Mouse (Mus musculus) thymus, adult 2 months (tissue): ENCODE results near the gene Rpl9-ps6. TPM values are rescaled to one million over a fixed set of nuclear protein-coding genes. Genes with fewer than 3 reads are reported as not detected.

Source experiments
- DNase-seq: peaks from one replicate; pipeline ENCODE4 v3.0.0; 2021
- H3K27ac ChIP-seq: fragments of 200-500 bp; 2 replicates; pipeline ENCODE4 v1.5.1; 2012; ENCODE audit warnings: low read length, control low read depth; ENCODE audit not compliant: control insufficient read depth, insufficient read depth
- H3K27me3 ChIP-seq: fragments of 200-500 bp; 2 replicates; pipeline ENCODE4 v1.6.1; 2012; ENCODE audit warnings: mild to moderate bottlenecking, low read length, moderate library complexity, mixed read lengths; ENCODE audit not compliant: control insufficient read depth, insufficient read depth
- H3K36me3 ChIP-seq: fragments of 200-500 bp; 2 replicates; pipeline ENCODE4 v1.6.1; 2012; ENCODE audit warnings: mild to moderate bottlenecking, low read length, moderate library complexity; ENCODE audit not compliant: control insufficient read depth, insufficient read depth
- H3K4me1 ChIP-seq: fragments of 200-500 bp; replicated peaks from 2 replicates; pipeline ENCODE4 v1.6.1; 2012; ENCODE audit warnings: low read length; ENCODE audit not compliant: control insufficient read depth, insufficient read depth
- H3K4me3 ChIP-seq: fragments of 200-500 bp; 2 replicates; pipeline ENCODE4 v1.5.1; 2012; ENCODE audit warnings: mild to moderate bottlenecking, low read length, control low read depth, moderate library complexity; ENCODE audit not compliant: control insufficient read depth, insufficient read depth
- CTCF ChIP-seq: fragments of 200-500 bp; IDR thresholded peaks from 2 replicates; pipeline ENCODE4 v1.5.1; 2012; ENCODE audit warnings: mild to moderate bottlenecking, control low read depth, low read length, moderate library complexity, borderline replicate concordance; ENCODE audit not compliant: control insufficient read depth, poor library complexity, insufficient read depth; ENCODE audit errors: extremely low read depth
- POLR2A ChIP-seq: fragments of 200-500 bp; IDR thresholded peaks from 2 replicates; pipeline ENCODE4 v1.6.1; 2012; ENCODE audit warnings: mild to moderate bottlenecking, low read length, control low read depth, moderate library complexity; ENCODE audit not compliant: control insufficient read depth, poor library complexity, insufficient read depth; ENCODE audit errors: extremely low read depth
- WGBS: fragments of 180-500 bp; shearing (Covaris S2); methylation state at CpG from one replicate; pipeline ENCODE4 v1.1.7; 2018; 5-methylcytosine and 5-hydroxymethylcytosine counted together
- polyA plus RNA-seq: library from polyadenylated mRNA; depleted of rRNA; stranded (reverse); fragments of >200 nt; gene quantifications from 2 replicates; pipeline ENCODE4 v1.2.3, GENCODE M21; 2012; rRNA removed

Gene Rpl9-ps6
- 8.0 and 10.4 TPM in 2 replicates for polyA plus RNA-seq

DNA sequence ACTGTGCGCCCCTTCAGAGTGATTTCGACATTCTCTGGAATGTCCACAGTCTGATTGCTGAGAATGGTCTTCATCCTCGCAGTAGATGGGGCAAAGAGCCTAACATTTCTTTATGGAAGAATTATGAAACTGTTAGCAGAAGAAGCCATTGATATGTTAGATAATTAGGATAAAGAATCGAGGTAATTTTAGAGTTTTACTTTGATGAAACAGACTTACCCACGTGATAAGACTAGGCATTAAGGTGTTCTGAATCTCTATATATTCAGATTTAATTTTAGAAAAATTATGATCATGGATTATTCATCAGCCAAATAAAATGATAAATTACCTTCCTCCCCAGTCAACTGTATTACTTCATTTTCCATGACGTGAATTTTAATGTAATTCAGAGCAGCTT, at the start of gene Rpl9-ps6:
TSS of gene Rpl9-ps6 (minus strand) at position 101 of the 400 bp plus-strand sequence.
- peaks cover 5% of the 10 kb centered on the region for H3K4me1 ChIP-seq
- no peak for TF ChIP-seq CTCF
- TF ChIP-seq POLR2A = no peak
- WGBS = 92% methylated on average over 6 of the region's 6 CpGs
- H3K36me3 ChIP-seq = no peaks in the 10 kb centered on the region
- no peaks in the 10 kb centered on the region for H3K27me3 ChIP-seq
- DNase-seq = no peak
- H3K4me3 ChIP-seq = no peak within 1 kb of the TSS
- H3K27ac ChIP-seq = no peak within 1 kb of the TSS

- Histone ChIP-seq H3K27me3 (no peaks in the 10 kb centered on the region), H3K4me3 (no peak overlapping the region), H3K36me3 (peaks cover 38% of the 10 kb centered on the region), H3K27ac (no peak overlapping the region), H3K4me1 (no peaks in the 10 kb centered on the region)
- WGBS = 66% methylated on average over 1 of the region's 1 CpGs
- DNase-seq = no peak
- TF ChIP-seq POLR2A = no peak
- peak; percentile 29; the same call in 1 of the 2 replicates for TF ChIP-seq CTCF
These were observed 46.1 kb upstream of the Rpl9-ps6 start for GRCm38 (mm10) chr19:32512518-32512917.

DNA sequence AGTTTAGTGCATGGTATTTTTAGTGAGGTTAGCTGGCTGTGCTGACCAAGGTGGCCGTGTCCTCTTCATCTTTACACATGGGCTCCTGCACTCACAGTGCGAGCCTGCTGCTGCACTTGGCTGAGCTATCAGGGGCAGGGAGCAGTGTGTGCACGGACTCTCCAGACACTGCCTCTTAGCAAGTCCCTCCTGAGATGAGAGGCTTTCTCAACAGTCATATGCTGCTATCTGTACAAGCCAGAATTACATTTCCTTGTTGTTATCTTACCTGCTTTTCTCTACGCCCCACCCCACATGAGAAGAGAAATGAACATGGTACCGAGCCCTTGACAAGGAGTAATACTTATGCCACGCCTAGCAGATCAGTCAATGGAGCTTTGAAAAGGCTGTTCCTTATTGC, 44.6 kb upstream of the Rpl9-ps6 start:
- Histone ChIP-seq H3K4me3 (no peak overlapping the region), H3K36me3 (peaks cover 38% of the 10 kb centered on the region), H3K27ac (no peak overlapping the region), H3K4me1 (no peaks in the 10 kb centered on the region), H3K27me3 (no peaks in the 10 kb centered on the region)
- TF ChIP-seq CTCF = no peak
- TF ChIP-seq POLR2A = no peak
- 98% methylated on average over 6 of the region's 6 CpGs for WGBS
- DNase-seq = no peak

DNA sequence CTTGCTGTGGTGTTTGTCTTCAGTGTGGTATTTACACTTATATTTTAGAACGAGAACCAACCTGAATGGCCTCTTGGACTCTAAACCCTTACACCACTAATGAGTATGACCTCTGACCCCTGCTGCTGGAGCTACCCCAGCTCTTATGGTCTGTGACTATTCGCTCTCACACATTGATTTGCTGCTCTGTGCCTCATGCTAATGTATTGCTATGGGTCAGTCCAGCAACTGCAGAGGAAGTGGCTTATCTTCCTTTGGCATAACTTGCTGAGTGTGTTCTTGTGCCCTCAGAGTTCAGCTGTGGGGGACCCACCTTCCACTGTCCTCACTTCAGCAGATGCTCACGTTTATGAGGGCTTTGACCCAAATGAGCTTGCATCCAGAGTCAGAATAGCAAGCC, 43.9 kb upstream of the Rpl9-ps6 start:
- peaks cover 37% of the 10 kb centered on the region for H3K36me3 ChIP-seq
- no peak for DNase-seq
- TF ChIP-seq POLR2A (no peak), CTCF (no peak)
- 89% methylated on average over 3 of the region's 3 CpGs for WGBS
- no peak overlapping the region for H3K27ac ChIP-seq
- H3K27me3 ChIP-seq = no peaks in the 10 kb centered on the region
- no peak overlapping the region for H3K4me3 ChIP-seq
- H3K4me1 ChIP-seq = no peaks in the 10 kb centered on the region

GRCm38 (mm10) chr19:32507526-32507925, 41.1 kb upstream of the Rpl9-ps6 start:
- Histone ChIP-seq H3K27ac (no peak overlapping the region), H3K36me3 (peaks cover 19% of the 10 kb centered on the region), H3K4me1 (no peaks in the 10 kb centered on the region), H3K27me3 (no peaks in the 10 kb centered on the region), H3K4me3 (no peak overlapping the region)
- TF ChIP-seq CTCF (no peak), POLR2A (no peak)
- no peak for DNase-seq
- 95% methylated on average over 9 of the region's 9 CpGs for WGBS

- no peak for TF ChIP-seq CTCF
- no peak for TF ChIP-seq POLR2A
- H3K27ac ChIP-seq = no peak overlapping the region
- H3K4me1 ChIP-seq = no peaks in the 10 kb centered on the region
- H3K4me3 ChIP-seq = no peak overlapping the region
- no peak for DNase-seq
- peaks cover 17% of the 10 kb centered on the region for H3K36me3 ChIP-seq
- 97% methylated on average over 6 of the region's 6 CpGs for WGBS
- H3K27me3 ChIP-seq = no peaks in the 10 kb centered on the region
These were observed 40.7 kb upstream of the Rpl9-ps6 start for GRCm38 (mm10) chr19:32507100-32507499.

DNA sequence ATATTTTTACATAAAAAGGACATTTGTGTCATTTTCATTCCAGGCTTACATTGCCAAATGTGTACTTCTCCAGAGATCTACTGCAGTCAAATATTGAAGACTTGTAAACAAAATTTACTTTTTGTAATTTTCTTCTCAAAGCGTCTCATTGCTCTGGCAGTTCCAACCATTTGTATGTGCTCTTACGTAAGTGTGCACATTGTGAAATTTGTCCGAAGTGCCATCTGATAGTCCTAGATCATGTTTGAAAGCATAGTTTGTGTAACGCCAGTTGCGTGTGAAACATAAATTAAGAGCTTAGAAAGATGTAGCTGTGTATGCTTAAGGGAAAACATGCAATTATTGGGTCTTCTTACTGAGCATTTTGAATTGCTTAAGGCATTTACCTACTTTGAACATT, 40.1 kb upstream of the Rpl9-ps6 start:
- no peaks in the 10 kb centered on the region for H3K4me1 ChIP-seq
- H3K36me3 ChIP-seq = peaks cover 14% of the 10 kb centered on the region
- no peak for TF ChIP-seq CTCF
- no peak for TF ChIP-seq POLR2A
- no peak for DNase-seq
- H3K27ac ChIP-seq = no peak overlapping the region
- no peak overlapping the region for H3K4me3 ChIP-seq
- no peaks in the 10 kb centered on the region for H3K27me3 ChIP-seq
- 98% methylated on average over 5 of the region's 5 CpGs for WGBS
